Mouse (Mus musculus) embryonic facial prominence, embryonic 13.5 days (tissue): Measurements from ENCODE around the gene Wbp1l. TPM values are rescaled to one million over a fixed set of nuclear protein-coding genes. Genes with fewer than 3 reads are reported as not detected.

Experiments used
- ATAC-seq: fragments of 200-750 bp; cut with Nextera tagmentation; 2 replicates; pipeline ENCODE4 v1.8.0; 2017; ENCODE audit warnings: low read depth; ENCODE audit not compliant: insufficient number of reproducible peaks, insufficient read depth, low FRiP score, low TSS enrichment
- H3K27ac ChIP-seq: fragments of 300-500 bp; sonication (generic); 2 replicates; pipeline ENCODE4 v1.5.1; 2015; ENCODE audit warnings: moderate library complexity, mild to moderate bottlenecking, inconsistent platforms
- H3K27me3 ChIP-seq: fragments of 300-500 bp; sonication (generic); 2 replicates; pipeline ENCODE4 v1.6.1; 2015; ENCODE audit warnings: mild to moderate bottlenecking, inconsistent platforms
- H3K36me3 ChIP-seq: fragments of 300-500 bp; sonication (generic); 2 replicates; pipeline ENCODE4 v1.6.1; 2015; ENCODE audit warnings: mild to moderate bottlenecking, inconsistent platforms
- H3K4me1 ChIP-seq: fragments of 300-500 bp; sonication (generic); 2 replicates; pipeline ENCODE4 v1.6.1; 2015; ENCODE audit warnings: inconsistent platforms
- H3K4me2 ChIP-seq: fragments of 300-500 bp; sonication (generic); 2 replicates; pipeline ENCODE4 v1.6.1; 2015; ENCODE audit warnings: moderate library complexity, mild to moderate bottlenecking, inconsistent platforms
- H3K4me3 ChIP-seq: fragments of 300-500 bp; sonication (generic); 2 replicates; pipeline ENCODE4 v1.5.1; 2015; ENCODE audit warnings: mild to moderate bottlenecking, inconsistent platforms
- H3K9ac ChIP-seq: fragments of 300-500 bp; sonication (generic); 2 replicates; pipeline ENCODE4 v1.6.1; 2015; ENCODE audit warnings: mild to moderate bottlenecking, inconsistent platforms
- H3K9me3 ChIP-seq: fragments of 300-500 bp; sonication (generic); 2 replicates; pipeline ENCODE4 v1.6.1; 2016; ENCODE audit warnings: inconsistent platforms
- WGBS: fragments of 180-500 bp; shearing (Covaris S2); methylation state at CpG from one replicate; pipeline ENCODE4 v1.1.7; 2015; ENCODE audit warnings: mixed read lengths; 5-methylcytosine and 5-hydroxymethylcytosine counted together
- polyA plus RNA-seq: library from polyadenylated mRNA; unstranded; fragments of >200 nt; fragmentation: Nextera tagmentation; extraction: Ambion mirVana; gene quantifications from 2 replicates; pipeline ENCODE4 v1.2.1, GENCODE M21; 2015

Gene Wbp1l
- polyA plus RNA-seq, 1 experiment from 2014 or later, result 41.9 TPM

DNA sequence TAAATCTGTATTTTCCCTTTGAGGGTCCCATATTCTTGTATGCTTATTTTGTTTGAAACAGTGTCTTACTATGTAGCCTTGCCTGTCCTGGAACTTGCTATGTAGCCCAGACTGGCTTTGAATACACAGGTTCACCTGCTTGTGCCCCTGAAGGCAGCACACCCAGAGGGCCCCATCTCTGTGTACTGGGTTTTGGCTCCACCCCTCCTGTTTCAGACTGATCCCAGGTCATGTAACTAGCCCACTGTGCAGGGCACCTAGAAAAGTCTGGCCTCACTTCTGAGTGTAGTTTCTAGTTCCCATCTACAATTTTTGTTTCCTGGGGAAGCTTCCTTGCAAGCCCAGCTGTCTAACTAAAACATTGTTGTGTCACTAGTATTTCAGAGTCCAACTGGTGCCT lies 40.2 kb downstream of the Wbp1l start:
- H3K4me1 ChIP-seq, result peaks cover 74% of the 10 kb centered on the region
- no peaks in the 10 kb centered on the region for H3K27me3 ChIP-seq
- no peak overlapping the region for H3K4me3 ChIP-seq
- H3K27ac ChIP-seq, result peak overlapping the region; percentile 87
- peaks cover 14% of the 10 kb centered on the region; the same call in 1 of the 2 replicates for H3K36me3 ChIP-seq
- no peak overlapping the region for H3K4me2 ChIP-seq
- no peaks in the 10 kb centered on the region for H3K9me3 ChIP-seq
- ATAC-seq, result no peak
- no peak overlapping the region for H3K9ac ChIP-seq

DNA sequence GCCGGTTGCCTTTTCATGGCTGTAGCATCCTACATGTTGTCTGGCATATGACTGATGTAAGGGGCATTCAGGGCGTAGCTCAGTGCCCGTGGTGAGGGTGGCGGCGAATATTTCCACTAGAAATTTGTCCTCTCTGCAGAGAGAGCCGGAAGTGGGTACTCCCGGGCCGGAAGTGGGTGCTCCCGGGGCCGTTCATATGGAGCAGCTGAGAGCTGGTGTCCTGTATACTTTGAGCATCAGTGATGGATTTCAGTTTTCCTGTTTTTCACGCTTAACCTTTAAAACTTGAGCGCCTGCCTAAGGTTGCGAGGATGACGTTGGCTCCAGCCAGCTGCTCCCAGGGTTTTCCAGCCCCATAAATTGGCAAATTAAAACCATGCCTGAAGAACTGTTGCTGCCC lies 40.6 kb downstream of the Wbp1l start:
- H3K4me2 ChIP-seq, result 0 out of 2 replicates have a peak overlapping the region, but pooled peaks have one; percentile 2
- ATAC-seq, result no peak
- H3K27me3 ChIP-seq, result no peaks in the 10 kb centered on the region
- peak overlapping the region; percentile 87 for H3K27ac ChIP-seq
- no peak overlapping the region for H3K4me3 ChIP-seq
- no peak overlapping the region for H3K9ac ChIP-seq
- H3K9me3 ChIP-seq, result no peaks in the 10 kb centered on the region
- H3K4me1 ChIP-seq, result peaks cover 78% of the 10 kb centered on the region
- H3K36me3 ChIP-seq, result peaks cover 14% of the 10 kb centered on the region; the same call in 1 of the 2 replicates
- 52% methylated on average over 14 of the region's 14 CpGs for WGBS

DNA sequence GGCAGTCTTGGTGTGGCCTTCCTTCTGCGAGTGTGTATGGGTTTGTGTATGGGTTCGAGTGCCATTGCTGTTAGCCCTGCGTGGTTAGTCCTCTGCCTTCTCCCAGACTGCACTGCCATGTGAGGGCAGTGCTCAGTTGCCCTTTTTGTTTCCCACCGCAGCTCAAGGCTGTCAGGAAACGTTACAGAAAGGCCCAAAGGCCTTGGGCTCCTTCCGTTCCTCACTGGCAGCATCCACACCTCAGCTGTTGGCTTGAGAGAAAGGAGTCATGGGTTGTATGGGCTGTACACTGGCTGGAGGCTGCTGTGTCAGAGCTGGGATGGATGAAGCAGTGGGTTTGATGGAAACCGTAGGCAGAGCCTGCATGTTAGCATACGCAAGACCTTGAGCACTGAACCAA lies 41.9 kb downstream of the Wbp1l start:
- H3K9ac ChIP-seq, result no peak overlapping the region
- 83% methylated on average over 8 of the region's 8 CpGs for WGBS

DNA sequence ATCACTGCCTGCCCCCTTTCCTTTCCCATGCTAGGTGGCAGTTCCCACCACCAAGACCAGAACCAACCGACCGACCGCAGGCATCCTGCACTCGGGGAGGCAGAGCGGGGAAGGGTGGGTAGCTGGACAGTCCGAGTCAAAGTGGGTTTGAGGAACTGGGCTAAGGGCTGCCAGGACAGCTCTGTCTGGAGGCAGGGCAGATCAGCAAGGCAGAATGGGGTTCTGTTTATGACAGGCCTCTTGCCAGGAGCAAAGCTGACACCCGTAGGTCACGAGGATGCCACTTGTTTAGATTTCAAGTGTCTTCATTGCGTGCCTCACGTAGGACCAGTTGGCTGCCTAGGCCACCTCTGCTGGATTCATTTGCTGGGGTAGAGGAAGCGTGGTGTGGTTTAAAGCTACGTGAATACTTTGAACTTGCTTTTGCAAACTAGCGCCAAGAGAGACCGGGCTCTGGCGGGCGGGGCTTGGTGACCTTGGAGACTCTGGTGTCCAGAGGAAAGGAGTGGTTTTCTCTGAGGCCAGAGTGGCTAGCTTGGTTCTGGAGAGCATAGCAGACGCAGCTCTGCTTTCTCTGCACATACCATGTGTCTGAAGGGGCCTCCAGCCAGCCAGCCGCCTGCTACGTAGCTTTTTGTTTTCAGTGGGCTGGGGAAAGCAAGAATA lies 42.7 kb downstream of the Wbp1l start:
- no peaks in the 10 kb centered on the region for H3K9me3 ChIP-seq
- no peak overlapping the region for H3K4me3 ChIP-seq
- WGBS, result 64% methylated on average over 19 of the region's 19 CpGs
- ATAC-seq, result no peak
- H3K27me3 ChIP-seq, result no peaks in the 10 kb centered on the region
- peaks cover 18% of the 10 kb centered on the region for H3K36me3 ChIP-seq
- H3K4me2 ChIP-seq, result peak overlapping the region; percentile 30; the same call in 1 of the 2 replicates
- peaks cover 85% of the 10 kb centered on the region for H3K4me1 ChIP-seq
- H3K9ac ChIP-seq, result peak overlapping the region; percentile 46
- H3K27ac ChIP-seq, result peak overlapping the region; percentile 86

More for the DNA sequence above, 41.9 kb downstream of the Wbp1l start:
- H3K27ac ChIP-seq, result 0 out of 2 replicates have a peak overlapping the region, but pooled peaks have one; percentile 86
- H3K4me1 ChIP-seq, result peaks cover 85% of the 10 kb centered on the region
- H3K4me3 ChIP-seq, result no peak overlapping the region
- ATAC-seq, result no peak
- H3K4me2 ChIP-seq, result no peak overlapping the region
- H3K36me3 ChIP-seq, result peaks cover 14% of the 10 kb centered on the region; the same call in 1 of the 2 replicates
- H3K9me3 ChIP-seq, result no peaks in the 10 kb centered on the region
- no peaks in the 10 kb centered on the region for H3K27me3 ChIP-seq

DNA sequence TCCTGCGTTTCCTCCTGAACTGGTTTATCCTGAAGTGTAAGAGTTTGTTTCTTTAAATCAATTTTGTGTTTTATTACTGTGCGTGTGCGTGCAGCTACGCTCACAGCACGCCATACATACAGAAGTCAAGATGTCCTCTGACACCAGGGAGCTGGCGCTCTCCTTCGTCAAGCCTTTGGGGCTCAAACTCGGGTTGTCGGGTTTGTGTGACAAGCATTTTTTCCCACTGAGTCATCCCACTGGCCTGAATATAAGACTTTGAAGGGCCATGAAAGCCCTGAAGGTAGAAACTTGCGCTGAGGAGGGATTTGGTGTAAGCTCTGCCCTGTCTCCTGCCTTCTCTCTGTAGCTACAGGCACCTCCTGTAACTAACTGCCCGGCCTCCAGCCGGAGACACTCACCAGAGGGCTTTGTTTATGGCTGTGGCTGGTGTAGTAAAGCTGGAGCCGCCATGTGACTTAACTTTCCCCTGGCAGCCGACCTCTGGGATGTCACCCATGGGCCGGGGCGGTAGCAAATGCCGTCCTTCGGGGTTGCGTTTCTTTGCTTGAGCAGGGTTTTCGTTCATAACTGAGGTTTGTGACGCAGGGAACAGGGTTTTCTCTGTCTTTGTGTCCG lies 43.4 kb downstream of the Wbp1l start:
- Histone ChIP-seq H3K4me2 (peak overlapping the region; percentile 30; the same call in 1 of the 2 replicates), H3K4me3 (no peak overlapping the region), H3K27ac (peak overlapping the region; percentile 86), H3K9me3 (no peaks in the 10 kb centered on the region), H3K36me3 (peaks cover 20% of the 10 kb centered on the region), H3K9ac (peak overlapping the region; percentile 46), H3K27me3 (no peaks in the 10 kb centered on the region), H3K4me1 (peaks cover 89% of the 10 kb centered on the region)
- WGBS, result 58% methylated on average over 22 of the region's 22 CpGs
- ATAC-seq, result no peak

DNA sequence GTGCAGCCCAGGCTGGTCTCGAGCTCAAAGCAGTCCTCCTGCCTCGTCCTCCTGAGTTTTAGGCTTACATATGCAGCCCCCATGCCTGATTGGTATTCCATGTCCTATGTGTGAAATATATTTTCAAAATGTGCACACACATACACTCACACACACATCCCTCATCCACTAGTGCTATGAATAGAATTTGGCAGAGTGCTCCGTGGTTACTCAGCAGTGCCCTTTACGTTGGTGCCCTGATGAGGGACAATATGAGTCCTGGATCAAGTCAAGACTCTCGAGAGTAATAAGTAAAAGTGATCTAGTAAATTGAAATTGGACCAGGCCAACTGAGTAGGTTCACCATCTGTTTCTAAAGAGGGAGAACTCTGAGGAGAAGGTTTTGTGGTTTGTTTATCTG lies 44.4 kb downstream of the Wbp1l start:
- peaks cover 14% of the 10 kb centered on the region for H3K36me3 ChIP-seq
- peaks cover 95% of the 10 kb centered on the region for H3K4me1 ChIP-seq
- 0 out of 2 replicates have a peak overlapping the region, but pooled peaks have one; percentile 44 for H3K9ac ChIP-seq
- ATAC-seq, result no peak
- H3K27me3 ChIP-seq, result no peaks in the 10 kb centered on the region
- 70% methylated on average over 5 of the region's 5 CpGs for WGBS
- H3K4me2 ChIP-seq, result no peak overlapping the region
- H3K4me3 ChIP-seq, result no peak overlapping the region
- H3K9me3 ChIP-seq, result no peaks in the 10 kb centered on the region
- no peak overlapping the region for H3K27ac ChIP-seq

DNA sequence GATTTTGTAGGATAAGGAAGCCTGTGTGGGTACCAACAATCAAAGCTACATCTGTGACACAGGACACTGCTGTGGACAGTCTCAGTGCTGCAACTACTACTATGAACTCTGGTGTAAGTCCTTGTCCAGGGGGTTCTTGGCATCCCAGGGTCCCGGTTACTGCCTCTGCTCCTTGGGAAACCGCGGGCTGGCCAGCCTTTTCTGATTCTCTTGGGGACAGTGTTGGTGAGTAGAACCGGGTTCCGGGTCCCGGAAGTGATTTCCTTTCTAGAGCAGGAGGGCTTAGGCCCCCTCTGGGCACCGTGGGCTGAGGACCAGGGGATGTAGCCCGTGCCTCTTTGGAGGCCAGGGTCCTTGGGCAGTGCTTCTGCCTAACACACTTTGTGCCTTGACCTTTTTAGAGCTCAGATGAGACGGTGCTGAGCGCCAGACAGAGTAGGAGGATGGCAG lies 45.5 kb downstream of the Wbp1l start:
- Histone ChIP-seq H3K4me2 (0 out of 2 replicates have a peak overlapping the region, but pooled peaks have one; percentile 11), H3K4me1 (peaks cover 86% of the 10 kb centered on the region), H3K9ac (0 out of 2 replicates have a peak overlapping the region, but pooled peaks have one; percentile 44), H3K27me3 (no peaks in the 10 kb centered on the region), H3K9me3 (no peaks in the 10 kb centered on the region), H3K27ac (peak overlapping the region; percentile 78), H3K36me3 (peaks cover 18% of the 10 kb centered on the region), H3K4me3 (no peak overlapping the region)
- WGBS, result 73% methylated on average over 10 of the region's 10 CpGs
- no peak for ATAC-seq

DNA sequence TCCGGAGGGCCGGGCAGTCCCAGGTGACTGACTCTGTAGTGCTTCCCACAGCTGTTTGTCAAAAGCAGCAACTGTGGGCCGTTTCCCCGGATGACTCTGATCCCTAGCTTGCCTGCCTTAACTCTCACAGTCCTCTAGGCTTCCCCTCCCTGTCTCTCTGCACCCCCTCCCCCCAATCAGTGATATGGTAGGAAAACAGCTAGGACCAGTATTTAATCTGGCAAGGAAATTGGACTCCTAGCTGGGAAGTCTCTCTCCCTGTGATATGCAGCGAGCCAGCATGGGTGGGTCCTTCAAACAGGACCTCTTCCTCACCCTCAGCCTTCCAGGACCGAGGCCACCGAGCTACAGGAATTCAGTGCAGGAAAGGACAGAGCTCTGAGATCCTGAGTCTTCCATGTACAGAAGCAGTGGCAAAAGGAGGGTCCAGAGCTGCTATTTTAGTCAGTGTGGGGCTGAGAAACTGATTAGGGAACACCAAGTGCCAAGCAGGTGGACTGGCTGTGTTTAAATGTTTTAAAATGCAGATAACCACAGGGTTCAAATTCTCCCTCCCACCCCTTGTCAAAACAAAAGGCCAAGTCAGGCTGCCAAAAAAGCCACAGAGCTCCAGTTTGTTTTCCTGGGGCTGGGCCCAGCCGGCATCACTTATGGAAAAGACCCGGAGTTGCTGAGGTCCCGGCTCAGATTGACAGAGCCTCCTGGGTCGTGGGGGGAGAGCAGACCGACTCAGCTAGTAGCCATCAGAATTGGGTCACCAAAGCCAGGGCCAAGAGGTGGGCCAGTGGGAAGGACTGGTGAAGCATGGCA lies 46.1 kb downstream of the Wbp1l start:
- Histone ChIP-seq H3K4me1 (peaks cover 84% of the 10 kb centered on the region), H3K36me3 (peaks cover 18% of the 10 kb centered on the region), H3K27me3 (no peaks in the 10 kb centered on the region), H3K27ac (peak overlapping the region; percentile 78), H3K4me2 (peak overlapping the region; percentile 20; the same call in 1 of the 2 replicates), H3K9me3 (no peaks in the 10 kb centered on the region), H3K4me3 (no peak overlapping the region), H3K9ac (no peak overlapping the region)
- WGBS, result 22% methylated on average over 12 of the region's 12 CpGs
- no peak for ATAC-seq

DNA sequence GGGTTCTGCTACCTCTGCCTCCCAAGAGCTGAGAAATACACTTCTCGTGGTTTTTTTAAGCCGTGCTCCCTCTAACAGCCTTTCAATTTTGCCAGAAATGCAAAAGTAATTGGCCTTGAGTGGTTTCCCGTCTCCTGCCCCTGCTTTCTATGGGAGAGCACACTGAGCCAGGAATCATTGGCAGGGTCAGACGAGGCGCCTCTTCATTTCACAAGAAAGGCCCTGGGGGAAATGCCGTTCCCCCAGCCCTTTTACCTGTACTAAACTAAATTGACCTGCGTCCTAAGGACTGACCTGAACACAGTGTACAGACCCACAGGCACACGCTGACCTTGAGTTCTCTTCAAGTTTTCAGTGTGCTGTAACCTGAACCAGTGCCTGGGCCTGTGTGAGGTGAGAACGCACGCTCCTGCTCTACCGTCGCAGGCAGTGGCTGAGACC lies 47.2 kb downstream of the Wbp1l start:
- H3K4me3 ChIP-seq, result no peak overlapping the region
- H3K27me3 ChIP-seq, result no peaks in the 10 kb centered on the region
- peaks cover 75% of the 10 kb centered on the region for H3K4me1 ChIP-seq
- no peak overlapping the region for H3K4me2 ChIP-seq
- peak overlapping the region; percentile 78 for H3K27ac ChIP-seq
- H3K36me3 ChIP-seq, result peaks cover 14% of the 10 kb centered on the region
- H3K9me3 ChIP-seq, result no peaks in the 10 kb centered on the region
- WGBS, result 45% methylated on average over 12 of the region's 12 CpGs
- ATAC-seq, result no peak
- H3K9ac ChIP-seq, result no peak overlapping the region

DNA sequence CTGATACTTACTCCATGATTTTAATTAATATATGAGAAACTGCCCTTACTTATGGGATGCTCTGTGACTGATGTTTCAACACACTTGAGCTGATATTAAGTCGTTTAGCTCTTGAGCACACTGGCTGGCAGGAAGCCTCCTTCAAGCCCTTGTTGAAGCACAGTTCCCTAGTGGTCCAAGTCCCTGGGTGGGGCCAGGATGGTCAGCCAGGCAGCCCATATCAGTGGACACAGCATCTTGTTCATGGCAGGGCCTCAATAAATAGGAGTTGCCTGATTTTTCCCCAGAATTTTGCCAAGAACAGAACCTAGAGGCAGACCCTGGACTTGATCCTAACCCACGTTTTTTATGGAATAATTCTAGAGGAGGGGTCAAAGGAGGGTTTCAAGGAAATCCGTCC lies 48.4 kb downstream of the Wbp1l start:
- H3K9ac ChIP-seq, result no peak overlapping the region
- peaks cover 19% of the 10 kb centered on the region for H3K36me3 ChIP-seq
- no peak for ATAC-seq
- peak overlapping the region; percentile 78; the same call in 1 of the 2 replicates for H3K27ac ChIP-seq
- no peak overlapping the region for H3K4me3 ChIP-seq
- WGBS, result 51% methylated on average over 3 of the region's 3 CpGs
- H3K4me2 ChIP-seq, result no peak overlapping the region
- H3K9me3 ChIP-seq, result no peaks in the 10 kb centered on the region
- H3K27me3 ChIP-seq, result no peaks in the 10 kb centered on the region
- peaks cover 63% of the 10 kb centered on the region for H3K4me1 ChIP-seq

DNA sequence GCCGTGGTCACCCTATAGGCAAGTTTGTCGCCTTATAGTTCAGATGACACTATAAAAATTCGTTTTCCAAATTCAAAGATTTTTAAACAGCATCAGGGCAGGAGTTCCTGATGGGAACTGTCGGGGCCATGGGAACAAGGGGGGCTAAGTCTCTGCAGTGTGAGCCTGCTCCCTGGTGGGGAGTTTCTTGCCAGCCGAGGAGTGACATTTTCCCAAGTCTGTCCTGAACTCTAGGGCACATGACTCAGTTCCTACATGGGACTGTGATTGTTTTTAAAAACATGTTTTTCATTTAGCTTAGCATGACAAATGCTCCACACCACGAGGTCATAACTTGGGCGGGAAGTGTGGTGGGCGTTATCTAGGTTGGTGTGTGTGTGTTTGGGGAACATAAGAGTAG lies 49.0 kb downstream of the Wbp1l start:
- H3K36me3 ChIP-seq, result peaks cover 23% of the 10 kb centered on the region
- 66% methylated on average over 8 of the region's 8 CpGs for WGBS
- no peak for ATAC-seq
- H3K9ac ChIP-seq, result no peak overlapping the region
- no peaks in the 10 kb centered on the region for H3K9me3 ChIP-seq
- no peak overlapping the region for H3K4me2 ChIP-seq
- H3K4me1 ChIP-seq, result peaks cover 57% of the 10 kb centered on the region
- no peak overlapping the region for H3K27ac ChIP-seq
- H3K27me3 ChIP-seq, result no peaks in the 10 kb centered on the region
- no peak overlapping the region for H3K4me3 ChIP-seq
